Mouse (Mus musculus): ENCODE data around the gene Lmtk2.
A peak's percentile ranks its signal among the peaks of the same experiment; 100 is the strongest.

Gene Lmtk2

DNA sequence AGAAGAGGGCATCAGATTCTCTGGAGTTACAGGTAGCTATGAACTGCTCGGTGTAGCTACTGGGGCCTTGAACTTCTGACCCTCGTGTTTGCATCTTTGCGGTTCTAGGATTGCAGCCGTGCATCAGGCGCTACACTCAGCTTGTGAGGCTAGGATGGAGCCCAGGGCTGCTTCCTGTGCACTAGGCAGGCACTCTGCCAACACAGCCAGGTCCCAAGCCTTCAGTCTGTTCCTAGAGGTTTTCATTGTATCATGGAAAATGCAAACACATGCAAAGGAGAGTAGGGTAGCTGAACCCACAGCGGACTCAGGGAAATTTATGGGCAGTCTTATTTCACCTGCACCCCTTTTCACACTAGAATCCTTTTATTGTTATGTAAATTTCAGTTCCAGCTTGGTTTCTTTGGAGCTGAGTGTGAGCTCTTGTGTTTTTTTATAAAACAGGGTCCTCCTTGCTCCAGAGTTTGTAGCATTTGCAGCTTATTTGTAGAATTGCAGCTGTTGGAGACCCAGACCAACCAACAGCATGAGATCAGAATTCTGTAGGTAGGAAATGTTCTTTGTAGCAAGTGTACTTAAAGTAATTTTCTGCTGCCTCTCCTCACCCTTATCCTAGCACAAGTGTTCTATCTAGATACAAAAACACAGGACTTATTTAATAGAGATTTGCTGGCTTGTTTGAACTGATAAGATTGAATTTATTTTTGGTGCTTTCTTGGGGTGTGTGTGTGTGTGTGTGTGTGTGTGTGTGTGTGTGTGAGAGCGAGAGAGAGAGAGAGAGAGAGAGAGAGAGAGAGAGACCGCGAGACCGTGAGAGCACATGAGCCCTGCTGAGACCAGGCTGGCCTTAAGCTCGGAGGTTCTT, 12.6 kb downstream of the Lmtk2 start:
- DNase-seq, result no peak

- no peak for DNase-seq
These were observed 13.8 kb downstream of the Lmtk2 start for GRCm38 (mm10) chr5:144114068-144114467.

GRCm38 (mm10) chr5:144114970-144115627, 14.9 kb downstream of the Lmtk2 start:
- DNase-seq, result no peak

GRCm38 (mm10) chr5:144115628-144115977, 15.4 kb downstream of the Lmtk2 start:
- no peak for DNase-seq

DNA sequence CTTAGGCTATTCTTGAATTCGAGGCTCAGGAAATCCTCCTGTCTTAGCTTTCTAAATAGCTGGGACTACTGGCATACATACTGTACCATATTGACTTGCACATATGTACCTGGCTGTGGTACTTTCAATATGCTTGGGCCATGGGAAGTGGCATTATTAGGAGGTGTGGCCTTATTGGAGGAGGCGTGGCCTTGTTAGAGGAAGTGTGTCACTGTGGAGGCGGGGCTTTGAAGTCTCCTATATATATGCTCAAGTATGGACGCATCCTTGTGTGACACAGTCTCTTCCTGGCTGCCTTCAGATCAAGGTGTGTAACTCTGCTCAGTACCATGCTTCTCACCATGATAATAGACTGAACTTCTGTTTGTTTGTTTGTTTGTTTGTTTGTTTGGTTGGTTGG, 18.0 kb downstream of the Lmtk2 start:
- no peak for DNase-seq

- no peak for DNase-seq
These were observed 19.1 kb downstream of the Lmtk2 start for GRCm38 (mm10) chr5:144119286-144119685.

DNA sequence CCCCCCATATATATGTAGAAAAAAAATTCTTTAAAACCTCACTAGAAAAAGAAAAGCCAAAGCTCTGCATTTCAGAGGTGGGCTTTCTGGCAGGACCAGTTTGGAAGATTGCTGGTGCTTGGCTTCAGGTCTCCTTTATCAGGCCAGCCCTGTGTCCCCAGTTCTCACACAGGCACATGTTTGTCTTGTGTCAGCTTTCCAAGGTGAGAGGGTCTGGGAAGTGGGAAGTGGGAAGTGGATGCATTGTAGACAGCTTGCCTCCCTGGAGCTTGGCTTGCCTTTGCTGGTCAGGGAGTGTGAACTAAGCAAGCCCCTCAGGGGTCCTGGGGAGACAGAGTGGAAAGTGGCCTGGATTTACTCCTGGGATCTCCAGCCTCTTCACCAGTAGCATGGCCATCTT, 21.3 kb downstream of the Lmtk2 start:
- DNase-seq, result no peak

- DNase-seq, result peak; percentile 14
These were observed 25.9 kb downstream of the Lmtk2 start for GRCm38 (mm10) chr5:144125979-144126755.

DNA sequence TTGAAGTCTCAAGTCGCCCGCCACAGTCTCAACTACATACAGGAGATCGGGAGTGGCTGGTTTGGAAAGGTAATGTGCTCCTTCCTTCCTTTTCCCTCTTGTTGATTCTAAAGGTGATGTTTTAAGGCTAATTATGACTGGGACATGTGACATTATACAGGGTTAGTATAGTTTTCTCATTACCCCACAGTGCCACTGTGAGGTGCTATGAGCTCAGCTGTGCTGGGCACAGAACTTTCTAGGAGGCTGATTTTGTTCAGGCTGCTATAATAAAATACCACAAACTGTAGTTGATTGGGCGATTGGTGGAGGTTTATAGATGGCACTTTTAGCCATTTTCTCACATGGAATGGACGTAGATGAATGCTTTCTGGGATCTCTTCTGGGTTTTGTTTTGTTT, 43.3 kb downstream of the Lmtk2 start:
- no peak for DNase-seq

DNA sequence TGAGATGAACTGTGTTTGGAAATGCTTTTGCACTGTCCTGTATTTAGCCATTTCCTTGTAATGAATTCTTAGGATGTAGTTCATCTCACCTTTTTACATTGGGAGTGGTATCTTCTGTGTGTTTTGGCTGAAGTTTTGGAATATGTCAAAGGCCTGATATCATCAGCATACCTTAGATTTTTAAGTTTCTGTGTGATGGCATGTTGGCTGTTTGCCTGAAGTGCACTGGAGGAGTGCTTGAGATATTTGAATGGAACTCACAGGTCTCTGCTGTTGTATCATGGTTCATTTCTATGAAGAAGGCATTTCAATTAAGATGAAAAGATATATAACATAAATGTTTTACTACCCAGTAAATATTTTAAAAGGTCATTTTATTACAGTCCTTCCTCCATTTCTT, 46.7 kb downstream of the Lmtk2 start:
- no peak for DNase-seq

- DNase-seq, result no peak
These were observed 49.3 kb downstream of the Lmtk2 start for GRCm38 (mm10) chr5:144149530-144149929.

DNA sequence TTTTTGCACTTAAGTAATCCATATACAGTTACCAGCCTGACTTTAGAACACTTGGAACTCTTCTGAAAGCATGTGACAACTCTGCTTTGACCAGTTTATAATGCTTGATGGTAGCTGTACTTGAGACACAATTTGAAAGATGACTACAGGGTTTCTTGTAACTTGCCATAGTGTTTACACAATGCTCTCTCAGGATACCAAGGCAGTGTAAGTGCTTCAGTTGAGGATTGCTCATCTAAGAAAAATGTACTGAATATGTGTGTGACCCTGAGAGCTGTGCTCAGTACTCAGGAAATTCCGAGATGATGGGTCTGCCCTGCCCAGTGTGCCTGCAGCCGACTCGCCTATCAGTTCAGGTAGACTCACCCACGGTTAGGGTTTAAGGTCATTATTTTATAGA, 51.0 kb downstream of the Lmtk2 start:
- DNase-seq, result no peak

- peak; percentile 71 for DNase-seq
These were observed 54.3 kb downstream of the Lmtk2 start for GRCm38 (mm10) chr5:144154528-144154927.

- no peak for DNase-seq
These were observed 58.4 kb downstream of the Lmtk2 start for GRCm38 (mm10) chr5:144158604-144159003.

DNA sequence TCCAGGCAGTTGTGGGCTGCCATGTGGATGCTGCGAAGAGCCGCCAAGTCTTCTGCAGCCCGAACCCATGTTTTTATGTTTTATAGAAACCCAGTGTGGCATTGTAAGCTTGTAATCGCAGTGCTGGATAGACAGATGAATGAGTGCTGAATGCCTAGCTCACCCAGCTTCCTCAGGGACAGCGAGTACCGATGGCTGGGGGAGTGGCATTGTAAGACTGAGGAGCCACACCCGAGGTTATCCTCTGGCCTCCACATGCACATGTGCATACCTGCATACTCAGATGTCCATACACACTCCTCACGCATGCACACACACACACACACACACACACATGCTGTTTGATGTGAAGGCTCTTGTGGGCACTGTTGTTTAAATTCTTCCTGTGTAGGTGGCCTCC, 58.9 kb downstream of the Lmtk2 start:
- DNase-seq, result no peak

- DNase-seq, result peak; percentile 36
These were observed 62.0 kb downstream of the Lmtk2 start for GRCm38 (mm10) chr5:144162080-144162812.

DNA sequence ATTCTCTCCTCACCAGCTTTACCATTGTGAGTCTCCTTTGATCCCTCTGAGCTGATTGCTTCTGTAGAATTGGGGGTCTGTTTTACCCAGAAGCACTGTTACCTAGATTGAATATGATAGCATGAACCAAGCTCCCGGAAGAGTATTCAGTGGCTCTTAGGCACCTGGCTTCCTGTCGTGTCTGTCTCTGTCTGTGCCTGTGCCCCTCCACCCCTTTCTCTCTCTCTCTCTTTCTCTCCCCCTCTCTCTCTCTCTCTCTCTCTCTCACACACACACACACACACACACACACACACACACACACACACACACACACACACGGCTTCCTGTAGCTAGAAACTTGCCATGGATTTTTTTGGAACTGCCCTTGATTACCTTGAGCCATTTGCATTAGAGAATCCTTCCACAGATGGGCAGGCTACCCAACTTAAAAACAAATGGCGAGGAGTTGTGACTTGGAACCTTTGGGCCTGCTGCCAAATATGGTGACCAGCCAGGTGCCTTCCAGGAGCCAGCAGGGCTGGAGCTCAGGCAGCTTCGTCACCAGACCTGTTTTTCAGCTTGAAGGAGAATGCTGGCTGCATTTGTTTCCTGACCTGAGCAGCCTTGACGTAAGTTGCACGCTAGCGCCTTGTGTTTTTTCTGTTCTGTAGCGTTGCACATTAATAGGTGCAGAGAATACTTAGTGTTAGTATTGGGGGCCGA, 62.7 kb downstream of the Lmtk2 start:
- DNase-seq, result peak; percentile 26

DNA sequence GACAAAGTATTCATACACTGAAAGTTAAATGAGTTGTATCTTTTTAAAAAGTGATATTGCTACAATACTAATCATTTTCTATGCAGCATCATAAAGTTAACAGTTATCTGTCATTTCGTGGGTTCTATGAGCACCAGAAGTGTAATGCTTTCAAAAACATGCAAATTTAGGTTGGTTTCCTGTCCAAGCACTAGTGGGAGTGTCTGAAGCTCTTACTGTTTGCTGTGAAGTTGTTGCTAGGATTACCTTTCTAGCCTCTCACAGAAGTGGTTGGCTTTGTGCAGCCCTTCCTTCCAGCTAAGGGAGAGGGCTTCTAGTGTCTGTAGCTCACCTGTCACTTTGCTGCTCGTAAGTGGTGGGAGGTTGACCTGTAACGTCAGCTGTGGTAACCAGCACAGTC, 65.5 kb downstream of the Lmtk2 start:
- no peak for DNase-seq

- no peak for DNase-seq
These were observed 69.2 kb downstream of the Lmtk2 start for GRCm38 (mm10) chr5:144169275-144169975.

DNA sequence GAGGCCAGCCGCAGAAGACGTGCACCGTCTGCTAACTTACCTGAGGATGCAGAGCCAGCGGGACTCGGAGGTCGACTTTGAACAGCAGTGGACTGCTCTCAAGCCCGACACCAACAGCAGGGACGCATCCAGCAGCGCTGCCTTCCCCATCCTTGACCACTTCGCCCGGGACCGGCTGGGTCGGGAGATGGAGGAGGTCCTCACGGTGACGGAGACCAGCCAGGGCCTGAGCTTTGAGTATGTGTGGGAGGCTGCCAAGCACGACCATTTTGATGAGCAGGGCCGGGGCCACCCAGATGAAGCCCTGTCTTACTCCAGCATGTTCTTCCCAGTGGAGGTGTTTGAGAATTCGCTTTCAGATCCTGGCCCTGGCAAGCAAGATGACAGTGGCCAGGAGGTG, 73.4 kb downstream of the Lmtk2 start:
- DNase-seq, result no peak

DNA sequence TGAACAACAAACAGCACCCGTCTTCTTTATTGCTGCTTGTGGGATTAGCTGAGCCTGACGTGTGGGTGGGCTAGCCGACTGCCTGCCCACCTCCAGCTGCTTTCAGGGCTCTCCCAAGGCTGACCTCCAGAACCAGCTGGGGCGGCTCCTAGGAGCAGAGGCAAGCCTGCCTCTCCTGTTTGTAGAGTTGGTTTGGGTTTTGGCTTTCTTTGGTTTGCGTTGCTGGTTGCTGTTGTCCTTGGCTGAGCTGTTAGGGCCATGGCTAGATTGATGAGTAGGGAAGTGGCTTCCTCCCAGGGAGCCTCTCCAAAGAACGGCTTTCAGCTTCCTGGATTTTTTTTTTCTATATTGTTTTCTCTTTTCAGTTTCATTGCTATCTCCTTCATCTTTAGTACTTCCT, 78.0 kb downstream of the Lmtk2 start:
- no peak for DNase-seq

DNA sequence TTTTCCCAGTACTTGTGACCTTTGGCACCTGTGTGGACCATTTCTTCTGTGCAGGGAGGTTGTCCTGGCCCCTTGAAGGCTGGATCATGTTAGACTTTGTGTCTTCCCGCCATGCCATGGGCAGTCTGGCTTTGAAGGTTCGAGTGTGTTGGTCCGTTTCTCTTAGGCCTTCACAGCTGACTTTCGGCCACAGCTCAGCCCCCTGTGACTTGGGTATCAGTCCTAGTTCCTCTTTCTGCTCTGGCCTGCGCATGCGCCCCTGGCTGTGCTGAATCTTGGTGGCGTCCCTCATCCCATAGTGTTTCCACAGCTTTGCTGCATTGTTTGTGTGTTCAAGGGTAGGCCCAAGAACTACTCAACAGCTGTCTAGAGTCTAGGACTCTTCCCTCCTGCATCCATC, 81.0 kb downstream of the Lmtk2 start:
- DNase-seq, result no peak
